ENCODE assay signal across 9 mouse cellular contexts in the genomic region with DNA sequence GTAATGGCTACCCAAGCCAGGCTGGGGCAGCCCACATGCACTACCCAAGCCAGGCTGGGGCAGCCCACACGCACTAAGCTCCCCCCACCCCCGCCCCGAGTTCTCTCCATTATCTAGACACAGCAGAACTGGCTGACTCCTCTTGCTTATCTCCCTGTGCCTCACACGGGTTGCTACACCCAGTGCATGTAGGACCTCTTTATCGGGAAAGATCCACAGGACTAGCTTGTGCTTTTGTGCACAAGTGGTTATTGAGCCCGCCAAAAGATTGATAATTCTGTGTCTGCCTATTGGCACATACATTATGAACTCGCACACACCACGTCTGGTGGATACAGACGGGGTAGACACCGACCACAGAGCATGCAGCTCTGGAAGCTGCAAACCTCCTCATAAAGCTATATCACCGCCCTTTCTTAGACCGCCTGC. TPM values are rescaled to one million over a fixed set of nuclear protein-coding genes. Genes with fewer than 3 reads are reported as not detected.
DNase-seq lines count a peak whose midpoint lies in the region; ATAC-seq and TF ChIP-seq lines count a peak whose summit lies in the region.
"Had no signal": no experiment of that assay in that cellular context is flagged by ENCODE, and none has a peak within 500 bp of the region (broad histone marks: within the 10 kb centered on the region; RNA-seq: fewer than 3 reads in every experiment).

No protein-coding gene starts in this region.

- peak; percentile 18 to 41 for DNase-seq in heart, adult 2 months
- no peak for DNase-seq in heart, adult 9 months (ENCODE audit: low spot score in 2 of 2)
- DNase-seq in spleen, adult 12 weeks (ENCODE audit: low spot score), result peak; percentile 42
- no peak for DNase-seq in spleen, adult 18-20 months
- no peak for DNase-seq in limb, embryonic 10.5 days (ENCODE audit: low spot score)
- no peak for DNase-seq in thymus, postnatal 14 days
- DNase-seq in urinary bladder, adult 2 months (ENCODE audit: low spot score), result no peak
- DNase-seq: kidney, adult 8-10 months had no signal

- H3K9me3 ChIP-seq in limb, embryonic 10.5 days (replicated peaks), result no peaks in the 10 kb centered on the region
- H3K9me3 ChIP-seq in stomach, embryonic 16.5 days (replicated peaks; ENCODE audit: control insufficient read depth, low read length), result no peaks in the 10 kb centered on the region

- no peaks in the 10 kb centered on the region for H3K36me3 ChIP-seq in heart, adult 2 months (ENCODE audit: control insufficient read depth, insufficient read depth, low read length)
- H3K36me3 ChIP-seq in limb, embryonic 10.5 days, result no peaks in the 10 kb centered on the region
- no peaks in the 10 kb centered on the region for H3K36me3 ChIP-seq in stomach, embryonic 16.5 days (ENCODE audit: control insufficient read depth, insufficient read depth, low read length)

- no peaks in the 10 kb centered on the region; the same call in 1 of the 2 replicates for H3K4me1 ChIP-seq in heart, adult 2 months (ENCODE audit: control insufficient read depth, insufficient read depth, low read length)
- H3K4me1 ChIP-seq in limb, embryonic 10.5 days, result peaks cover 25% of the 10 kb centered on the region
- H3K4me1 ChIP-seq in stomach, embryonic 16.5 days (ENCODE audit: control insufficient read depth, insufficient read depth, low read length), result peaks cover 13% of the 10 kb centered on the region

- H3K27ac ChIP-seq in heart, adult 2 months, result no peak overlapping the region; the same call in 1 of the 2 replicates
- H3K27ac ChIP-seq in limb, embryonic 10.5 days, result peak overlapping the region; percentile 33; the same call in 1 of the 2 replicates
- no peak overlapping the region for H3K27ac ChIP-seq in stomach, embryonic 16.5 days (ENCODE audit: low read length)

- no peaks in the 10 kb centered on the region for H3K79me2 ChIP-seq in heart, adult 2 months (replicated peaks; ENCODE audit: control insufficient read depth, insufficient read depth, low read length)

- H3K27me3 ChIP-seq in heart, adult 2 months (ENCODE audit: control insufficient read depth, insufficient read depth, low read length), result no peaks in the 10 kb centered on the region
- H3K27me3 ChIP-seq in limb, embryonic 10.5 days (ENCODE audit: low read depth, poor library complexity, severe bottlenecking), result no peaks in the 10 kb centered on the region
- no peaks in the 10 kb centered on the region for H3K27me3 ChIP-seq in stomach, embryonic 16.5 days (ENCODE audit: control insufficient read depth, insufficient read depth, low read length)

- no peak for TF ChIP-seq CTCF in heart, adult 2 months (IDR thresholded peaks at IDR 0.05)

- TF ChIP-seq POLR2A in heart, adult 2 months (IDR thresholded peaks at IDR 0.05; ENCODE audit: insufficient read depth, low read depth, low read length), result no peak

- intact Hi-C loops in heart, adult 2 months (cut with DNase I), result no loop called here

- peak; percentile 74 for ATAC-seq in stomach, embryonic 16.5 days (ENCODE audit: insufficient read depth, low FRiP score)

- TF ChIP-seq EP300 in heart, adult 2 months (IDR thresholded peaks at IDR 0.05; ENCODE audit: insufficient read depth, low read depth, low read length), result no peak

- H3K4me2 ChIP-seq in stomach, embryonic 16.5 days (ENCODE audit: low read depth, low read length), result no peak overlapping the region

- H3K9ac ChIP-seq in heart, adult 2 months (ENCODE audit: low read depth, low read length), result no peak overlapping the region
- no peak overlapping the region for H3K9ac ChIP-seq in stomach, embryonic 16.5 days (ENCODE audit: low read length)

- 31% methylated on average over 12 of the region's 12 CpGs for WGBS in heart, adult 2 months
- WGBS in limb, embryonic 10.5 days, result 86% methylated on average over 12 of the region's 12 CpGs
- 62% methylated on average over 12 of the region's 12 CpGs for WGBS in stomach, embryonic 16.5 days

- no peak overlapping the region for H3K4me3 ChIP-seq in heart, adult 2 months
- H3K4me3 ChIP-seq in limb, embryonic 10.5 days, result no peak overlapping the region
- H3K4me3 ChIP-seq in stomach, embryonic 16.5 days (replicated peaks; ENCODE audit: low read length), result no peak overlapping the region

RNA-seq across cellular contexts. Expression of a gene that starts 36.5 kb away (rescaled TPM):
- total RNA-seq in heart, adult 2 months (2021), result 10 to 100 TPM; 81.2 to 96.7 TPM
- polyA plus RNA-seq in heart, adult 2 months (2012; rRNA removed), result 27.0 and 43.4 TPM in 2 replicates
- polyA plus RNA-seq in limb, embryonic 10.5 days (2016; fragmentation: Nextera tagmentation; extraction: Ambion mirVana), result 3.7 and 4.2 TPM in 2 replicates
- polyA plus RNA-seq in stomach, embryonic 16.5 days (2015; fragmentation: Nextera tagmentation; extraction: Ambion mirVana), result 2.9 and 4.3 TPM in 2 replicates
- 1.8 and 3.4 TPM in 2 replicates for polyA plus RNA-seq in urinary bladder, adult 2 months (2012; rRNA removed)

Comparison
In these comparisons a context has a peak if more than half of its experiments do, and no peak if none do; other contexts are left out.
1. DNase-seq: peak in heart, adult 2 months (2 of 2) and spleen, adult 12 weeks (single experiment); none in heart, adult 9 months (0 of 2), spleen, adult 18-20 months (0 of 2), limb, embryonic 10.5 days (single experiment), thymus, postnatal 14 days (single experiment) and urinary bladder, adult 2 months (single experiment).